Mouse (Mus musculus): ENCODE results near the gene Snx10.

GRCm38 (mm10) chr6:51632928-51633662, 109.4 kb downstream of the Snx10 start:
- TF ChIP-seq CTCF (IDR thresholded peaks at IDR 0.05; ENCODE audit: low read depth), result no peak
- no peak for TF ChIP-seq EP300 (optimal IDR thresholded peaks at IDR 0.05)
